Mouse (Mus musculus): ENCODE measurements around the gene Kcnj15. TPM values are rescaled to one million over a fixed set of nuclear protein-coding genes. Genes with fewer than 3 reads are reported as not detected.

The Kcnj15 gene
- polyA plus RNA-seq (2012; ENCODE audit: insufficient read depth, low replicate concordance), result not detected in 2 replicates

GRCm38 (mm10) chr16:95257266-95257894 is at the start of gene Kcnj15:
TSS of gene Kcnj15 (plus strand) at chr16:95257558.
- Histone ChIP-seq H3K4me1 (peaks cover 53% of the 10 kb centered on the region), H3K9me3 (no peaks in the 10 kb centered on the region), H3K4me3 (replicated peaks) (peak within 1 kb of the TSS; percentile 65), H3K27me3 (replicated peaks) (peaks cover 27% of the 10 kb centered on the region), H3K36me3 (replicated peaks; ENCODE audit: low read length) (no peaks in the 10 kb centered on the region)
- TF ChIP-seq FLI1 (IDR thresholded peaks at IDR 0.05; ENCODE audit: low read length), result no peak
- no peak for TF ChIP-seq GATA1 (IDR thresholded peaks at IDR 0.05; ENCODE audit: borderline replicate concordance, low read length)

GRCm38 (mm10) chr16:95208243-95208642 is 49.1 kb upstream of the Kcnj15 start:
- peaks cover 13% of the 10 kb centered on the region; the same call in 1 of the 2 replicates for H3K4me1 ChIP-seq
- H3K27me3 ChIP-seq (replicated peaks), result peaks cover 19% of the 10 kb centered on the region
- no peak overlapping the region for H3K4me3 ChIP-seq (replicated peaks)
- peaks cover 4% of the 10 kb centered on the region for H3K36me3 ChIP-seq (replicated peaks; ENCODE audit: low read length)
- TF ChIP-seq FLI1 (IDR thresholded peaks at IDR 0.05; ENCODE audit: low read length) (no peak), GATA1 (IDR thresholded peaks at IDR 0.05; ENCODE audit: borderline replicate concordance, low read length) (no peak)
- peaks cover 9% of the 10 kb centered on the region for H3K9me3 ChIP-seq

GRCm38 (mm10) chr16:95209011-95209466 is 48.3 kb upstream of the Kcnj15 start:
- Histone ChIP-seq H3K9me3 (peaks cover 9% of the 10 kb centered on the region), H3K36me3 (replicated peaks; ENCODE audit: low read length) (peaks cover 4% of the 10 kb centered on the region)

GRCm38 (mm10) chr16:95214251-95215197 is 42.8 kb upstream of the Kcnj15 start:
- H3K27me3 ChIP-seq (replicated peaks), result no peaks in the 10 kb centered on the region
- no peak overlapping the region for H3K4me3 ChIP-seq (replicated peaks)
- H3K9me3 ChIP-seq, result peaks cover 9% of the 10 kb centered on the region
- TF ChIP-seq FLI1 (IDR thresholded peaks at IDR 0.05; ENCODE audit: low read length), result no peak
- peaks cover 4% of the 10 kb centered on the region for H3K36me3 ChIP-seq (replicated peaks; ENCODE audit: low read length)
- peaks cover 24% of the 10 kb centered on the region for H3K4me1 ChIP-seq

More at GRCm38 (mm10) chr16:95209011-95209466, 48.3 kb upstream of the Kcnj15 start:
- no peak overlapping the region for H3K4me3 ChIP-seq (replicated peaks)
- H3K27me3 ChIP-seq (replicated peaks), result peaks cover 14% of the 10 kb centered on the region
- H3K4me1 ChIP-seq, result peaks cover 16% of the 10 kb centered on the region
- TF ChIP-seq GATA1 (IDR thresholded peaks at IDR 0.05; ENCODE audit: borderline replicate concordance, low read length) (no peak), FLI1 (IDR thresholded peaks at IDR 0.05; ENCODE audit: low read length) (no peak)

GRCm38 (mm10) chr16:95215782-95216181 is 41.6 kb upstream of the Kcnj15 start:
- peaks cover 22% of the 10 kb centered on the region for H3K4me1 ChIP-seq
- peaks cover 2% of the 10 kb centered on the region for H3K9me3 ChIP-seq
- no peak for TF ChIP-seq GATA1 (IDR thresholded peaks at IDR 0.05; ENCODE audit: borderline replicate concordance, low read length)
- no peak for TF ChIP-seq FLI1 (IDR thresholded peaks at IDR 0.05; ENCODE audit: low read length)
- H3K27me3 ChIP-seq (replicated peaks), result no peaks in the 10 kb centered on the region
- no peak overlapping the region for H3K4me3 ChIP-seq (replicated peaks)
- H3K36me3 ChIP-seq (replicated peaks; ENCODE audit: low read length), result no peaks in the 10 kb centered on the region

- H3K4me3 ChIP-seq (replicated peaks), result no peak overlapping the region
- no peaks in the 10 kb centered on the region for H3K36me3 ChIP-seq (replicated peaks; ENCODE audit: low read length)
- no peaks in the 10 kb centered on the region for H3K27me3 ChIP-seq (replicated peaks)
- peaks cover 22% of the 10 kb centered on the region for H3K4me1 ChIP-seq
- TF ChIP-seq GATA1 (IDR thresholded peaks at IDR 0.05; ENCODE audit: borderline replicate concordance, low read length) (no peak), FLI1 (IDR thresholded peaks at IDR 0.05; ENCODE audit: low read length) (no peak)
- no peaks in the 10 kb centered on the region for H3K9me3 ChIP-seq
Measured at GRCm38 (mm10) chr16:95216346-95216745, 41.0 kb upstream of the Kcnj15 start.

GRCm38 (mm10) chr16:95216824-95217223 is 40.5 kb upstream of the Kcnj15 start:
- Histone ChIP-seq H3K36me3 (replicated peaks; ENCODE audit: low read length) (no peaks in the 10 kb centered on the region), H3K4me1 (peaks cover 22% of the 10 kb centered on the region), H3K9me3 (no peaks in the 10 kb centered on the region), H3K27me3 (replicated peaks) (peaks cover 2% of the 10 kb centered on the region), H3K4me3 (replicated peaks) (no peak overlapping the region)
- TF ChIP-seq FLI1 (IDR thresholded peaks at IDR 0.05; ENCODE audit: low read length) (no peak), GATA1 (IDR thresholded peaks at IDR 0.05; ENCODE audit: borderline replicate concordance, low read length) (no peak)

- TF ChIP-seq FLI1 (IDR thresholded peaks at IDR 0.05; ENCODE audit: low read length) (no peak), GATA1 (IDR thresholded peaks at IDR 0.05; ENCODE audit: borderline replicate concordance, low read length) (no peak)
- Histone ChIP-seq H3K36me3 (replicated peaks; ENCODE audit: low read length) (no peaks in the 10 kb centered on the region), H3K9me3 (no peaks in the 10 kb centered on the region), H3K4me3 (replicated peaks) (peak overlapping the region; percentile 3), H3K4me1 (peaks cover 21% of the 10 kb centered on the region), H3K27me3 (replicated peaks) (peaks cover 4% of the 10 kb centered on the region)
Measured at GRCm38 (mm10) chr16:95218783-95219182, 38.6 kb upstream of the Kcnj15 start.

- TF ChIP-seq FLI1 (IDR thresholded peaks at IDR 0.05; ENCODE audit: low read length) (no peak), GATA1 (IDR thresholded peaks at IDR 0.05; ENCODE audit: borderline replicate concordance, low read length) (no peak)
- Histone ChIP-seq H3K27me3 (replicated peaks) (peaks cover 4% of the 10 kb centered on the region), H3K4me3 (replicated peaks) (no peak overlapping the region), H3K4me1 (peaks cover 14% of the 10 kb centered on the region), H3K36me3 (replicated peaks; ENCODE audit: low read length) (no peaks in the 10 kb centered on the region), H3K9me3 (no peaks in the 10 kb centered on the region)
Measured at GRCm38 (mm10) chr16:95219459-95219858, 37.9 kb upstream of the Kcnj15 start.

- H3K4me1 ChIP-seq, result peaks cover 8% of the 10 kb centered on the region
- H3K36me3 ChIP-seq (replicated peaks; ENCODE audit: low read length), result no peaks in the 10 kb centered on the region
- H3K4me3 ChIP-seq (replicated peaks), result no peak overlapping the region
- no peaks in the 10 kb centered on the region for H3K9me3 ChIP-seq
- TF ChIP-seq GATA1 (IDR thresholded peaks at IDR 0.05; ENCODE audit: borderline replicate concordance, low read length) (no peak), FLI1 (IDR thresholded peaks at IDR 0.05; ENCODE audit: low read length) (no peak)
- H3K27me3 ChIP-seq (replicated peaks), result peaks cover 6% of the 10 kb centered on the region
Measured at GRCm38 (mm10) chr16:95221051-95221450, 36.3 kb upstream of the Kcnj15 start.
